Mouse (Mus musculus): ENCODE measurements at regions not wholly inside any gene's neighbourhood (a gene's known extent, or its start where the extent isn't known, plus 50 kb on each side); places are given as distances from the start of the nearest gene placed in this dataset.
"Not testable (repeated sequence)": the region's sequence is repeated elsewhere in the genome, so short reads cannot be mapped to it uniquely, and the experiment has no call there.

- no peak for DNase-seq (ENCODE audit: low spot score)
Observed at GRCm38 (mm10) chr14:102793753-102794152, 188.7 kb downstream of the Kctd12 start.

- no peak for DNase-seq (ENCODE audit: low spot score)
Observed at GRCm38 (mm10) chr14:102790916-102791315, 191.5 kb downstream of the Kctd12 start.

DNA sequence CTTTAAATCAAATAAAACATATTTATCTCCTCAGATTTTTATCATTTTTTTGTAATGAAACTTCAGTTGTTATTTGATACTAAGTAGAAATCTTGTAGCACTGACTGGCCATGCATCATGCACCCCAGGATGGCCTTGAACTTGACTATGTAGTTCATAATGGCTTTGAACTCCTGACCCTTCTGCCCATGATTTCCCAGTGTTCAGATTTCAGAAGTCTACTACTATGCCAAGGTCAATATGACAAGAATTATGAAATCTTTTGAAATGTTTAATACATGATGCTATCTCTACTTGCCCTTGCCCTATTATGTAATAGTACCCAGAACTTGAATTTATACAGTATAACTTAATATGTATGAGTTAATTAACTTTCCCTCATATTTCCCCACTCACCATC lies 200.2 kb downstream of the Kctd12 start:
- DNase-seq (ENCODE audit: low spot score), result no peak

- no peak for DNase-seq (ENCODE audit: low spot score)
Observed at GRCm38 (mm10) chr14:102769716-102770115, 212.7 kb downstream of the Kctd12 start.

DNA sequence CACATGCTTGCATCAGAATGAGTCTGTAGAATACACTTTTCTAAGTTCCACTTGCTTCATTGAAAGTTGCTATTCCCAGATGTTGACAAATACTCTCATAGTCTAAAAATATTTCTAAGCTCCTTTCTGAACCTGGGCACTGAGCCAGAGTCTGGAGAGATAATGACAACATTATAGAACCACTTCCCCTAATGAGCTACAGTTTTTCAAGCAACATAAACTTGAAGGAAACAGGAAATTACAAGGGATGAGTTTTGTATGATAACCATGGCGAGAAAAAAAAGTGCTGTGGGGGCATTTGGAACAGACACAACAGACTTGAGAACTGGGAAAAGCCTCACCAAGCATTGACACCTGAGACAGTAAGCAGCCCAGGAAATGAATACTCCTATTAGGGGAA lies 233.8 kb downstream of the Kctd12 start:
- no peak for DNase-seq (ENCODE audit: low spot score)

DNA sequence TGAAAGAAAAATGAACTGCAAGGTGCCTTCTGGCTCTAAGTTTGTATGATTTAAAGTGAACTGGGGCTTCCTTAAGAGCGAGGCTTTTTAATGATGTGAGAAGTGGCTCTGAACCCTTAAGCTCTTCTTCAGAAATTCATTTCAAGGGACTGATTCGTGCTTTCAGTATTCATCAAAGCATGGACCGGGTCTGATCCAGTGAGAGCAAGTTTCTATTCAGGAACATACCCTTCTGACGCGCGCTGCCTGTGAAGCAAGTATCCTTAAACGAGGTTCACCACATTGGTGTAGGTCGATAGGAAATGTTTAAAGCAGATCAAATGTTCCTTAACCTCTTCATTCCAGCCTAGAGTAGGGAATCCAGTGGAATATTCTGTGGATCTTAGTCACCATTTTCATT lies 240.1 kb downstream of the Kctd12 start:
- DNase-seq (ENCODE audit: low spot score), result no peak

- no peak for DNase-seq (ENCODE audit: low spot score)
Observed at GRCm38 (mm10) chr14:102736656-102737055, 245.8 kb downstream of the Kctd12 start.

DNA sequence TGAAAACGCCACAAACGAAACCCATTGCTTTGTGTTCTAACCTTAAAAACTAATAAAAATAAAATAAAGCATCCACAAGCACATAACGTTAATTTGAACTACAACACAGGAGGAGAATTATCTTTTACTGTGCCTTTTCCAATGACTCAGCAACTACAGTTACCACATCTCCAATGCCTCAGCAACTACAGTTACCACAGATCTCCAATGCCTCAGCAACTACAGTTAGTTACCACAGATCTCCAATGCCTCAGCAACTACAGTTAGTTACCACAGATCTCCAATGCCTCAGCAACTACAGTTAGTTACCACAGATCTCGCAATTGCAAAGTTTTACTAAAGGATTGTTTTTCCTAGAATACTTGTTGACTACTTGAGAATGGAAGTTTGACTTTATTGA lies 248.7 kb downstream of the Kctd12 start:
- DNase-seq (ENCODE audit: low spot score), result not testable (repeated sequence)

DNA sequence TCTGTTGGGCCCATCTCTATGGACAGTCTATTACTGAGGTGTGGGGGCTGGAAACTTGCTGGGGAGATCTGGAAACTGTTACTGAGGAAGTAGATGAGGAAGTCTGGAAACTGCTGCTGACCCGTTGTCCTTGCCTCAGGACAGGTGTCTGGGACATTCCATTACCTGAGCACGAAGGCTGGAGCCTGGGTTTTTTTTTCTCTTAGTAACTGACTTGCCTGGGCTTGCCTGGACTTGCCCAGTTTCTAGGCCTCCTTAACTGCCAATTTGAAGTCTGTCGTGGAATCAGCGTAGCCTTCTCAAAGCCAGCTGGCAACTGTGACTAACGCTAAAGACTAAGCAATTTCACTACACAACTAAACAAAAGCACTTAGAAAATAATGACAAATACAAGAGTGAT lies 250.7 kb downstream of the Kctd12 start:
- DNase-seq (ENCODE audit: low spot score), result no peak

- no peak for DNase-seq (ENCODE audit: low spot score)
Observed at GRCm38 (mm10) chr14:102722633-102723032, 259.8 kb downstream of the Kctd12 start.

DNA sequence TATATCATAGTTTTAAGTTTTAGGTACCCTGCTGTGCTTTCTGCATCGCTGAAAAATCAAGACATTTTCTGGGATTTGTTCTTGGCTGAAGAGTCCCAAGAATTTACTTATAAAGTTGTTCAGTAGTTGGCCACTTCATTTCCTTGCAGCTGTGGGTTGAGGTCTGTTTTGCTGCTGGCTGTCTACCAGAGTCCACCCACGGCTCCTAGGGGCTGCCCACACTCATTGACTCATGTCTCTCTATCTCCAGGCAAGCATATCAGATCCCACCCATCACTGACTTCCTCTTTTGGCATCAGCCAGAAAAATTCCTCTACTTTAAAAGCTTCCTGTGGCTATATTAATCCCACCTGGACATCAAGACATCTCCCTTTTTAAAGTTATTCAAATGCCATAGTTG lies 263.9 kb downstream of the Kctd12 start:
- no peak for DNase-seq (ENCODE audit: low spot score)

DNA sequence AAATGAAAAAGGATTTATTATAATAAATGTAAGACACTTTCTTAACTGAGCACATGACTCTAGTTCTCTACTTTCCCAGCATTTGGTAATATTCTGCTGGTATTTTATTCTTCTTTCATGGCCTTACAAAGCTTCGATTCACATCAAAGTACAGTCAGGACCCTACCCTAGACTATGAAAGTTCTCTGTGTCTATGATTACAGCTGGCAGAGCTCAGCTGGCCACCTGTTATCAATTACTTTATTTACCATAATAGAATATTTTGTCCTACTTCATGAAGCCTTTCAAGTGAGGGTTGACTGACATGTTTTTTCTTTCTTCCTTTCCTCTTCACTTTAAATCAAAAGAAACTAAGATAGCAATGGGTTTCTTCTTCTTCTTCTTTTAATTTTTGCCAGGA lies 269.8 kb downstream of the Kctd12 start:
- DNase-seq (ENCODE audit: low spot score), result no peak

GRCm38 (mm10) chr14:102706704-102707336 lies 275.6 kb downstream of the Kctd12 start:
- DNase-seq (ENCODE audit: low spot score), result no peak

GRCm38 (mm10) chr14:102701108-102701507 lies 281.3 kb downstream of the Kctd12 start:
- DNase-seq (ENCODE audit: low spot score), result no peak

DNA sequence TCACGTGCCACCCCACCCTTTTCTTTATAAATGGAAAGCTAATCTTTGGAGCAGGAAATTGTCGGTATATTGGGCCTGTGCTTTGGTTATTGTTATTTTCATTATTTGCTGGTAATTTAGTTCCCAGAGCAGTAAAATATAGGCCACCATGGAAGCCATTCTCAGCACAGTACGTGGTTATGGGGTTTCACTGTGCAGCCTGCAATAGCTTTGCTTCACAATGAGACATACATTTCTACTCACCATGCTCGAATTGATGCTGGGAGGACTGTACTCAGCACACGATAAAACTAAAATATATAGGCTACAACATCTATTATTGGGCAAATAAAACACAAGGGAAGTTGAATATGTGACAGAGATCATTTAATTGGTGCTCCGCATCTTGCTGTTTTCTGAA lies 282.0 kb downstream of the Kctd12 start:
- no peak for DNase-seq (ENCODE audit: low spot score)

DNA sequence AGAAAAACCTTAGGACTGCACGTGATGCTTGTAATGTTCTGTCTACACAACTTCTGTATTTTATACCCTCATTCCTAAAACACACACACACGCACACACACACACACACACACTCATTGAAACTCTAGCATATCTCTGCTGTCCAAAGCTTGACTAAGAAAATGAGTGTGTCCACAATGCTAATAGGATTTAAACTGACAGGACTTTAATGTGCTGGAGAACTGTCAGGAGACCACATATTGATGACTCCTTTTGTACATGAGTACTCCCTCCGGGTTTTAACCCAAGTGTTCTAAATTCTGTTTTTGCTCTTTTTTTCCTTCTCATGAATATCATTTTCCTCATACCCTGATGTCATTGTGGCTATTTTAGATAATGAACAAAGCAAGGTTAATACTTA lies 283.4 kb downstream of the Kctd12 start:
- DNase-seq (ENCODE audit: low spot score), result no peak

DNA sequence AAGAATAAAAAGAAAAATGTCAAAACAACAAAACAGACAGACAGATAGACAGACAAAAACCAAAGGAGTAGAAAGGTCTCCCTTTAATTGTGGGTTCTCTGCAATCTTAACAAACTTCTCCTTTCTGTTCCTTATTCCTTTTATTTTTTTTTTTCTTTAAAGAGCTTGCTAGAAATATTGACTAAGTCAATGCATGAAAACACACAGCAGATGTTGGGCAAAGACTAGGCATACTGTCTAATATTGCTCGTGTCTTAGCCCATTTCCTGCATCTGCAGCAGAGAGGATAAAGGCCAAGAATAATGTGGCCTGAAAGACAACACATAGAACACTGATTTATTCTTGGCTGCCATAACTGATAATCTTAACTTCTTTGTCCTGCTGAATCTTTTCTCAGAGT lies 295.6 kb downstream of the Kctd12 start:
- no peak for DNase-seq (ENCODE audit: low spot score)

DNA sequence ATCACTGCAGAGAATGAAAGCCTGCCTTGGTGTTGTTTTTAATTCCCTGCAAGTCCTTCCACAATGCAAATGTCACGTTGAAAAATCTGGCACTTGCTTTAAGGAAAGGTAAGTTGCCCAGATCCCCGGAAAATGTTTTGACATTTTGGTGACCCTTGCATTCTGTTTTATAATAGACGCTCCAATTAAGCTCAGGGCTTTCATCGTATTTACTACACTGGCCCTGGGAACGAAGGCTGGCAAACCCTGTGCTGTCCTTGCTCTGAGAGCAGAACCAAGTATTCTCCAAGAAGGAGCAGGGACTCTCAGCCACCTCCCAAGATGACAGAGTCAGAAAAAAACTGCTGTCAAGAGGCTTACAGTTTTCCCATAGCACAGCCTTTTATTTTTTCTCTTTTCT lies 305.9 kb downstream of the Kctd12 start:
- no peak for DNase-seq (ENCODE audit: low spot score)

DNA sequence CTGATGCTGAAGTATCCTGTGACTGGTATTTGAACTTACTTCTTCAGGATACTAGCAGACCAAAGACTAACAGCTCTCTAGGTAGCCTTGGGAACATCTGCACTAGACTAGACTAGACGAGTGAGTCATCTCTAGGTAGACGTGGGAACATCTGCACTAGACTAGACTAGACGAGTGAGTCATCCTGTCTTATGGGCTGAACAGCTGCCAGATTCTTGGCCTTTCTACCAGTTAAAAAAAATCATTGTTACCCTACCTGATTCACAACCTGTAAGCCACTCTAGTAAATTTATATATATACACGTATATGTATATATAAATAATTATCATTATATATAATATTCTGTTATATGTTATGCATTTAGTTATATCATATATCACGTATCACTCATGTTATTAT lies 307.8 kb downstream of the Kctd12 start:
- DNase-seq (ENCODE audit: low spot score), result no peak

GRCm38 (mm10) chr14:102673724-102674123 lies 308.7 kb downstream of the Kctd12 start:
- no peak for DNase-seq (ENCODE audit: low spot score)

DNA sequence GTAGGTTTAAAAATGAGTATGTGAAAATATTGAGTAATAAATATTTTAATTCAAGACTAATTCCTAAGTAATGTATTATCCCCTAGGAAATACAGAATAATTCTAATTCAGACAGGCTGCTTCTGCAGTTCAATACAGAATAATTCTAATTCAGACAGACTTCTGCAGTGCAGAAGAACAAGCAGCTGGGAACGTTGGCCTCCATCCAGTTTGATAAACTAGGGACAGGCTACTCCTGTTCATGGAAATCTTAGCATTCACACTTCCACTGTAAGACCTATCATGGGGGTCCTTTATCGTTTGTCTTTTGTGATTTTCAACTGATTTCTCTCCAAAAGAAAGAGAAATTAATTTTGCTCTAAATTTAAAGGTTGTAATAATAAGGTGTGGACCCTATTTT lies 319.2 kb downstream of the Kctd12 start:
- no peak for DNase-seq (ENCODE audit: low spot score)

DNA sequence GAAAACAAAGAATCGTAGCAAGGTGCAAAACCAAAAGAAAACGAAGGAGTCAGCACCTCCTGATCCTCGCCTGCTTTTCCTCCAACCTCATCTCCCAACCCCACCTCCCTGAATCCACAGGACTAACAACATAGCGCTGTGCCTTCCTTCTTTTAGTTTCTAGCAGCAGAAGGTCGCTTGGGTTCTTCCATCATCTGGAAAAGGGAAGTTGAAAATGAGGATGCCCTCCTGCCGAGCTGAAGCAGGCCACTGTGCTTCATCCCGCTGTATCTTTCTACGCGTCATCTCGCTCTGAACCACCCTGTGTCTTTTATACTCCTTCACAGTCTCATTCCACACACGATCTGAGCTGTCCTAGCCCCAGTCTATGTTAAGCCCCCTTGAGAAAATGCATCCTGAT lies 322.1 kb downstream of the Kctd12 start:
- DNase-seq (ENCODE audit: low spot score), result no peak

GRCm38 (mm10) chr14:102656235-102656634 lies 326.2 kb downstream of the Kctd12 start:
- no peak for DNase-seq (ENCODE audit: low spot score)

DNA sequence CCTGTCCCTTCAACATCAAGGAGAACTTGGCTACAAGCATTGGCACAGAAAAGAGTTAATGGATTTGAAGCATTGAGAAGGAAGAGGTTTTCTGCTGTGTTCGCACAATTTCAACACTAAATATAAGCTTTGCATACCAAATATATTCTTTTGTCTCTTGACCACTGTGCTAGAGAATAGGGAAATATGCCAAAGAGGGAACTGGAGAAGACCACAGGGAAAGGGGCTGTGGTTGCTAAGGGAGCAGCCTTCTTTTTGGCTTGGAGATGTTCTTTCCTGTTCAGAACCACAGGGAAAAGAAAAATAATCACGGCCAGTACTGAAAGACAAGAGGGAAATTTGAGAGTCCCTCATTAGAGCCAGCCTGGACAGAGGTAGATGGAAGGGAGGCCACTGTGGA lies 352.8 kb downstream of the Kctd12 start:
- no peak for DNase-seq (ENCODE audit: low spot score)

DNA sequence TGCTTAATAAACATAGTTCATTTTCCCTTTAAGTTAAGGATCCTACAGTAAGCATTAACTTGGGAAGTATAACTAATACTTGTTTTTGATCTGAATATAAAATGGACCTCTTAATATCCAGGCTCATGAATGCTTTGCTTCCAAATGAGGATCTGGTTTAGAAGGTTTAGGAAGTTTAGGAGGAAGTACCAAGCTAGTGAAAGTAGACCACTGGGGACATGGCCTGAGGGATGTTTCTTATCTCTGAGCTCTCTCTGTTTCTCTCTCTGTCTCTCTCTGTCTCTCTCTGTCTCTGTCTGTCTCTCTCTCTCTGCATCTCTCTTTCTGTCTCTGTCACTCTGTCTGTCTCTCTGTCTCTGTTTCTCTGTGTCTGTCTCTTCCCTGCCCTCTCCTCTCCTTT lies 360.9 kb downstream of the Kctd12 start:
- no peak for DNase-seq (ENCODE audit: low spot score)
